Mouse (Mus musculus) lung, adult 2 months (tissue): Measurements from ENCODE around the gene Ccdc194.

ENCODE experiments used
- CTCF ChIP-seq: fragments of 200-500 bp; IDR thresholded peaks from 2 replicates; pipeline ENCODE4 v1.5.1; 2011; ENCODE audit warnings: mild to moderate bottlenecking, low read length, control low read depth; ENCODE audit not compliant: insufficient read depth
- POLR2A ChIP-seq: fragments of 200-500 bp; IDR thresholded peaks from 2 replicates; pipeline ENCODE4 v1.6.1; 2011; ENCODE audit warnings: low read depth, mild to moderate bottlenecking, control low read depth, low read length, borderline replicate concordance; ENCODE audit errors: extremely low read depth

DNA sequence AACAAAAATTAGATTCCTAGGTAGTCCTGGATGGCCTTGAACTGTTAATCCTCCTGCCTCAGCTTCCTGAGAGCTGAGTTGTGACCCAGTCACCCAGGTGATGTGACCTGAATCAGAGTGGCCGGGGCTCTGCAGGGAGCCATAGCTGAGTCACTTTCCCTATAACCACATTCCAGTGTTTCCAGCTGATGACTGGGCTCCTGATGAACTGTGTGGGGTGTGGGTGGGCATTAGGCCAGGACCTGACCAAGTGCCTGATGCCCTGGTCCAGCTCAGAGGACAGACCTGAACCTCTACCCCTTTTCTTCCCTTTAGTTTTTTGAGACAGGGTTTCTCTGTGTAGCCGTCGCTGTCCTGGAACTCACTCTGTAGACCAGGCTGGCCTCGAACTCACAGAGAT is 20.2 kb downstream of the Ccdc194 start:
- TF ChIP-seq CTCF (no peak), POLR2A (no peak)
